Mouse (Mus musculus) ES-E14 (cell line): ENCODE results near the gene Grhl3. TPM values are rescaled to one million over a fixed set of nuclear protein-coding genes. Genes with fewer than 3 reads are reported as not detected.

Experiments used
- DNase-seq: peaks from one replicate; pipeline ENCODE4 v3.0.0-alpha.2; 2013; ENCODE audit warnings: low read depth, low spot score
- H3K27ac ChIP-seq: 2 replicates; pipeline ENCODE4 v1.5.1; 2012; ENCODE audit warnings: low read depth, mild to moderate bottlenecking, low read length, moderate library complexity, mixed read lengths; ENCODE audit not compliant: poor library complexity, insufficient read depth, severe bottlenecking
- H3K36me3 ChIP-seq: 2 replicates; pipeline ENCODE4 v1.6.1; 2012; ENCODE audit warnings: mild to moderate bottlenecking, low read length, moderate library complexity, mixed read lengths; ENCODE audit not compliant: control insufficient read depth, poor library complexity, insufficient read depth, severe bottlenecking
- H3K4me1 ChIP-seq, 2 experiments: fragments of 150-350 bp in 1 of 2; sonication (generic) in 1 of 2; 2 replicates each; pipeline ENCODE4 v1.6.1; 2012; ENCODE audit warnings: low read length in 2 of 2, mild to moderate bottlenecking in 1 of 2, mixed read lengths in 1 of 2; ENCODE audit not compliant: control insufficient read depth in 2 of 2, insufficient read depth in 2 of 2, poor library complexity in 1 of 2
- H3K4me3 ChIP-seq, 2 experiments: fragments of 150-350 bp in 1 of 2; sonication (generic) in 1 of 2; 2 replicates each; pipeline ENCODE4 v1.5.1; 2012; ENCODE audit warnings: low read length in 2 of 2, low read depth in 1 of 2, mild to moderate bottlenecking in 1 of 2, mixed read lengths in 1 of 2; ENCODE audit not compliant: insufficient read depth in 1 of 2, poor library complexity in 1 of 2, severe bottlenecking in 1 of 2
- H3K9ac ChIP-seq: 2 replicates; pipeline ENCODE4 v1.6.1; 2012; ENCODE audit warnings: low read depth, mild to moderate bottlenecking, low read length, mixed read lengths; ENCODE audit not compliant: poor library complexity, insufficient read depth, severe bottlenecking
- H3K9me3 ChIP-seq: fragments of 150-350 bp; sonication (generic); 2 replicates; pipeline ENCODE4 v1.6.1; 2012; ENCODE audit warnings: low read depth, mild to moderate bottlenecking, low read length; ENCODE audit not compliant: control insufficient read depth, insufficient read depth
- CHD2 ChIP-seq: IDR thresholded peaks from 2 replicates; pipeline ENCODE4 v1.6.1; 2014; ENCODE audit warnings: mild to moderate bottlenecking, low read depth, low read length, inconsistent platforms
- HCFC1 ChIP-seq: IDR thresholded peaks from 2 replicates; pipeline ENCODE4 v1.6.1; 2012; ENCODE audit warnings: low read length, inconsistent platforms, borderline replicate concordance; ENCODE audit not compliant: insufficient read depth
- MAFK ChIP-seq: IDR thresholded peaks from 2 replicates; pipeline ENCODE4 v1.6.1; 2014; ENCODE audit warnings: mild to moderate bottlenecking, low read depth, low read length, inconsistent platforms; ENCODE audit not compliant: insufficient read depth
- ZC3H11A ChIP-seq: IDR thresholded peaks from 2 replicates; pipeline ENCODE4 v1.6.1; 2012; ENCODE audit warnings: low read depth, mild to moderate bottlenecking, inconsistent platforms, low read length, borderline replicate concordance
- ZNF384 ChIP-seq: IDR thresholded peaks from 2 replicates; pipeline ENCODE4 v1.6.1; 2012; ENCODE audit warnings: low read depth, low read length, inconsistent platforms
- in situ Hi-C, 2 experiments: fragments of 600-800 bp; cut with MboI; formaldehyde crosslinking; loops; one replicate each; pipeline ENCODE4 v1.15.1; 2025; ENCODE audit warnings: low sequenced_read_pairs in 2 of 2, inconsistent platforms in 1 of 2; ENCODE audit not compliant: unreplicated experiment in 2 of 2
- total RNA-seq: library from RNA; depleted of rRNA; stranded (reverse); fragments of 300-350 nt; gene quantifications from 2 replicates; pipeline ENCODE4 v1.2.3, GENCODE M21; 2012

Gene Grhl3
- total RNA-seq, 1 experiment: 6.7 TPM

- H3K27ac ChIP-seq: no peak overlapping the region
- H3K9me3 ChIP-seq: no peaks in the 10 kb centered on the region
- DNase-seq: no peak
- in situ Hi-C loops: no loop called here
- no peak for TF ChIP-seq ZNF384
- TF ChIP-seq CHD2: no peak
- no peak for TF ChIP-seq ZC3H11A
- no peak for TF ChIP-seq MAFK
- no peak for TF ChIP-seq HCFC1
- H3K4me3 ChIP-seq: no peak overlapping the region
- no peaks in the 10 kb centered on the region for H3K36me3 ChIP-seq
- peaks cover 8 to 30% of the 10 kb centered on the region in 2 experiments; a peak in 3 of 4 replicates for H3K4me1 ChIP-seq
- no peak overlapping the region for H3K9ac ChIP-seq
Observed at GRCm38 (mm10) chr4:135595943-135596342, 22.5 kb upstream of the Grhl3 start.

DNA sequence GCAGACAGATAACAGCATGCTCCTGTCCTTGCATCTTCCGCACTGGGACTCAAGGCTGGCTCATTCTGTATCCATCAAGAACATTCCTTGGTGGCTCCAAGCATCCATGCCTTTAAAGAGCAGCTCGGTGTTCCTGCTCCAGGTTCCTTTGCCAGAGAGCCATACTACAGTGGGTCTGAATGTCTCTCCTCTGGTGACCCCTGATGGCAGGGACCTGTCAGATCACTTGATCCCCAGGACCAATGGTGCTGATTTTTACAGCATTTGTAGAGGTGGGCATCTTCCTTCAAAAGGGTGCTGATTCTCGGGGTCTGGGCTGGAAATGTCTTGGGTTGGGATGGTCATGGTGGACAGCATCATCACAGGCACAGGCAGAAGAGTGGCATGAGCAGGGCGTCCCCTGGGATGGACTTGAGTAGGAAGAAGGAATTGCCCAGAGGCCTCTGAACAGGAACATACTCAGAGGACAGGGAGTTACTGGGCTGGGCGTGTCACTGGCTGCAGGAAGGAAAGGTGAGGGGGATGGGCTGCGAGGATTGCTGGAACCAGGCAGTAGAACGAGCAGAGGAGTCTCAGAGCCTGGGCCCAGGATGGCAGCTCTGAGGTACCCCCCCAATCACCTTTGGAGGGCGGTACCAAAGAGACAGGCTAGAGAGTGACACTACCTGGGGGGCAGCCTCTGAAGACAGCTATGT is 18.3 kb upstream of the Grhl3 start:
- no peak overlapping the region for H3K4me3 ChIP-seq
- no peak overlapping the region for H3K27ac ChIP-seq
- TF ChIP-seq ZNF384 (no peak), HCFC1 (no peak), ZC3H11A (no peak), CHD2 (no peak), MAFK (no peak)
- no peaks in the 10 kb centered on the region for H3K36me3 ChIP-seq
- in situ Hi-C loops: no loop called here
- H3K4me1 ChIP-seq: peaks cover 0 to 14% of the 10 kb centered on the region in 2 experiments; a peak in 2 of 4 replicates
- H3K9me3 ChIP-seq: no peaks in the 10 kb centered on the region
- H3K9ac ChIP-seq: no peak overlapping the region
- DNase-seq: no peak

DNA sequence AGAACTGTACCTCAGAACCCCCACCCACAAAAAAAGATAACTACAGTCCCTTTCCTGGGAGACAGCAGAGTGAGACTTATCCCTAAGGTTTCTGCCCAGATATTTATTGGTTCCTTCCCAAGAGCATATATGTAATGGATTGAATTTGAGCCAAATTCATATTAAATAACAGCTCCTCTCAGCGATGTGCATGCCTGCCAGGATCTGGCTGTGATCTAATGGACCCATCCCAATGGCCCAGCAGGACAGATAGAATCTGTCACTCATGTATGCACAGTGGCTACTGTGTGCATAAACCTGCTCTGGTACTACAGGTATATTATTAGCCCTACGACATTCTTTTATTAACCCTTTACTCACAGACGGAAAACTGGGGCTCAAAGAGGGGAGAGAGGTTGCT is 17.7 kb upstream of the Grhl3 start:
- in situ Hi-C loops: no loop called here
- H3K4me3 ChIP-seq: no peak overlapping the region
- no peak overlapping the region for H3K9ac ChIP-seq
- DNase-seq: no peak
- H3K4me1 ChIP-seq: peaks cover 0 to 12% of the 10 kb centered on the region in 2 experiments; a peak in 2 of 4 replicates
- TF ChIP-seq HCFC1 (no peak), CHD2 (no peak)
- H3K27ac ChIP-seq: no peak overlapping the region
- H3K9me3 ChIP-seq: no peaks in the 10 kb centered on the region
- H3K36me3 ChIP-seq: no peaks in the 10 kb centered on the region

- TF ChIP-seq ZNF384 (no peak), MAFK (no peak), ZC3H11A (no peak), CHD2 (no peak), HCFC1 (no peak)
- H3K9me3 ChIP-seq: no peaks in the 10 kb centered on the region
- peaks cover 13 to 31% of the 10 kb centered on the region in 2 experiments for H3K4me1 ChIP-seq
- no peaks in the 10 kb centered on the region for H3K36me3 ChIP-seq
- DNase-seq: no peak
- no peak overlapping the region for H3K9ac ChIP-seq
- H3K27ac ChIP-seq: no peak overlapping the region
- in situ Hi-C loops: no loop called here
- H3K4me3 ChIP-seq: no peak overlapping the region
Observed at GRCm38 (mm10) chr4:135584838-135585237, 11.4 kb upstream of the Grhl3 start.
